Mouse (Mus musculus) gonadal fat pad, adult 2 months (tissue): ENCODE results near the gene Hoxa1. TPM values are rescaled to one million over a fixed set of nuclear protein-coding genes. Genes with fewer than 3 reads are reported as not detected.

ENCODE experiments used
- DNase-seq: peaks from one replicate; pipeline ENCODE4 v3.0.0-alpha.2; 2012; ENCODE audit warnings: low read depth
- polyA plus RNA-seq: library from polyadenylated mRNA; depleted of rRNA; stranded (reverse); fragments of >200 nt; gene quantifications from 2 replicates; pipeline ENCODE4 v1.2.3, GENCODE M21; 2012

The Hoxa1 gene
- polyA plus RNA-seq, 1 experiment, result 1.7 TPM

DNA sequence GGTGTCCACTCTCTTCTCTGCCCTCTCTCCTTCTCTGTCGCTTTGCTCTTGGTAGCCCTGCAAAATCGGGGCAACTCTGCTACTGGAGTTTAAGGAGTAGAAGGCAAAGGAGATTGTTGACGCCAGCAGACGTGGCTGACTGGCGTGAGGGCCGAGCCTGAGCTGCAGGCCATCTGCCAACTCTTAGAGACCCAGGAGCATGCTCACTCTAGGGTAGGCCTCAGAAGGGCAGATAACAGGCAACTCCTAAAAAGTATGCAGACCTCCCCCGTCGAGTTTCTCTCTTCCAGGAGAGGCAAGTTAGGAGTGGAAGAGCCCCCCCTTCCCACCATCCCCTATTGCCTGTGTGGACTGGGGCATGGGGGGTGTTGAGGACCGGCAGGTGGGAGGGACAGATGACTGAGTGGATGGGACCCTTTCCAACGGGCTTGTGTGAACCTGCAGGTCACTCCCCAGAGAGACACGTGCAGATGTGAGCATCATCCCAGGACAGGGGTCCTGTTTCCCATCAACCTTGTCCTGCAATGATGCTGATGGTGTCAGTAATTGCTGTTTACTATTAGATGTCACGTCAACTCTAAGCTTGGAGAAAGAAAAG, 1.1 kb upstream of the Hoxa1 start:
- no peak for DNase-seq

DNA sequence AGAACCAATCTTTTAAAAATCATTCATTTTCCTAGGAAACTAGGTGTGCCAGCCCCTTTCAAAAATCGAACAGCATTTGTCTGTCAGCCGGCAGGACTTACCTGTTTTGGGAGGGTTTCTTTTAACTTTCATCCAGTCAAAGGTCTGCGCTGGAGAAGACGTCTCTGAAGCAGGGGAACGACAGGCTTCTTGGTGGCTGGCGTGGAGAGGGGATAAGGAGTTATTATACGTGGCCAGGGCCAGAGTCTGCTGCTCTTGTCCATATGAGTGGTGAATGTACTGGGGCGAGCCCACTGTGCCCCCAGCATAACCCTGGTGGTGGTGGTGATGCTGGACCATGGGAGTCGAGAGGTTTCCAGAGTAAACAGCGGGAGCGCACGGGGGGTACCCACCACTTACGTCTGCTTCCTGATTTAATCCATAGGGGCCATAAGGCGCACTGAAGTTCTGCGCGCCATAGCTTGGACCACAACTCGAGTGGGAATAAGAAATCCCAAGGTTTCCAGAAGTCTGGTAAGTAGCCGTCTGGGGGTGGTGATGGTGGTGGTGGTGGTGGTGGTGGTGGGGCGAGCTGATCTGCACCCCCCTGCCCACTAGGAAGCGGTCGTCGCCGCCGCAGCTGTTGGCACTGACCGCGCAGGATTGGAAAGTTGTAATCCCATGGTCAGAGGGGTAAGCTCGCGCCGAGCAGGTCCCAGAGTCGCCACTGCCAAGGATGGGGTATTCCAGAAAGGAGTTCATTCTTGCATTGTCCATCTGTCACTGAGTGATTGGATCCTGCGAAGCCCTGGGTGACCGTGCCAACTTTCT, 446 bp downstream of the Hoxa1 start:
- DNase-seq, result no peak

DNA sequence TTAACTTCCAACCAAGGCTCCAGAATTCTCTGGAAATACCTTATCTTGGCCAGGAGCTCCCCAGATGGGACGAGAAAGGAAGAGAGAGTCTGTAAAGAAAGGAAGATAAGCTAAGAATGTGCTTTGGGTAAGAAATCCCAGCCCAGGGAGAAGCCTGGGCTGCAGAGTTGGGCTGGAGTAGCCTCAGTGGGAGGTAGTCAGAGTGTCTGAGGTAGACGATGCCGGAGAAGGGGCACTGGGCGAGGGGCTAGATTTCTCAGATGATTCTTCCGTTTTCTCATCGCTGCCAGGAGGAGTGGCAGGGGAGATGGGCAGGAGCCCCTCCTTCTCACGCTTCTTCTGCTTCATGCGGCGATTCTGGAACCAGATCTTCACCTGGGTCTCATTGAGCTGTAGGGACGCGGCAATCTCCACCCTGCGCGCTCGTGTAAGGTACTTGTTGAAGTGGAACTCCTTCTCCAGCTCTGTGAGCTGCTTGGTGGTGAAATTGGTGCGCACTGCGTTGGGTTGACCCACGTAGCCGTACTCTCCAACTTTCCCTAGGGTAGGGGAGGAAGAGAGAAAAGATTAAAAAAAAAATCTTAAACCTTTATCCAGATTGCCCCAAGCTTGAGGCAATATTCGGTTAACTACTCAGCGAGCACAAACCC, 1.4 kb downstream of the Hoxa1 start:
- no peak for DNase-seq

DNA sequence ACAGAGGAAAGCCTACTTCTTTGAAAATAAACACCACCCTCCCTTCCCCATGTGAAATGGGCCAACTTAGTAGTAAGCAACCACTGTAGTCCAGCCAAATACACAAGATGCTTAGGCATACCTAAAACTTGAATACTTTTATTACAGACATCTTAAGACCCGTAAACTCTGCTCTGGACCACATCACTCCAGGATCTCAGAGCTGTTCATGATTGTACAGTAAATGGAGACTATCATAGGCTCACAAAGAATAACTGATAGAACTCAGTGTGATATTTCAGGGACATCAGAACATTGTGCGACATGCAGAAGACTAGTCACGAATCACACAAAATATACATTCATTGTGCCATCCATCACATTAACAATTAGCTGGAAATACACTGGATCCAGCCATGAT, 2.6 kb downstream of the Hoxa1 start:
- no peak for DNase-seq

DNA sequence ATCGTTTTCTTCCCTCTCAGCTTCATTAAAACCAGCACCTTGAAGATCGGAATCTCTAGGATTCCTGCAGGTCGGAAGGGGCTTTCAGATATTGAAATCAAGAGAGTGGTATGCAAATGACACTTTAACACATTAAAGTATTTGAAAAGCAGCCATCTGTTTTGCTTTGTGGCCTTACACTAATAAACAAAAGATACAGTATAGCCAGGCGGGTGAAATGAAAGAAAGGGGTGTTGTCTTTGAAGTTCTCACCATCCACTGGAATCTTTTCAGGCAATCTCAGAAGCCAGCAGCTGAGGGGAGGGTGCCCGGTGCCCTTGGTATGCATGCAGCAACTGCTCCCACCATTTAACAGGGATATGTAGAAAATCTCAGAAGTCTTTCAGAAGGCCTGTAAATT, 4.1 kb downstream of the Hoxa1 start:
- no peak for DNase-seq

DNA sequence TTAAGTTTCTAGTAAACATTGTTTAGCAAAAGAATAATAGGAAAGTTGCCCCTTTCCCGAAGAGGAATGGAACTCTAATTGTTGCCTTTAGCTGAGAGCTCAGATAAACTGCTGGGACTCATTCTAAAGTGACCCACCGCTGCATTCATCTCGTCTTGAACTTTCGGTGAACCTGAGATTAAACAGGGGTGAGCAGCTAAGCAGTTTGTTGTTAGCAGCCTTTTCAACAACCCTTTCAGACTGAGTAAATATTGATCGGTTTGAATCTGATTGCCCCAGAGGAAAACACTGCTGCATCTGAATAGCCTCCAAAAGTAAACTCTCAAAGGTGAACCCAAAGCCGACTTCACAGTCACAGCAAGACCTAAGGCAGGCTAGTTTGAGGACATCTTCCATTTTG, 4.8 kb downstream of the Hoxa1 start:
- DNase-seq, result no peak

DNA sequence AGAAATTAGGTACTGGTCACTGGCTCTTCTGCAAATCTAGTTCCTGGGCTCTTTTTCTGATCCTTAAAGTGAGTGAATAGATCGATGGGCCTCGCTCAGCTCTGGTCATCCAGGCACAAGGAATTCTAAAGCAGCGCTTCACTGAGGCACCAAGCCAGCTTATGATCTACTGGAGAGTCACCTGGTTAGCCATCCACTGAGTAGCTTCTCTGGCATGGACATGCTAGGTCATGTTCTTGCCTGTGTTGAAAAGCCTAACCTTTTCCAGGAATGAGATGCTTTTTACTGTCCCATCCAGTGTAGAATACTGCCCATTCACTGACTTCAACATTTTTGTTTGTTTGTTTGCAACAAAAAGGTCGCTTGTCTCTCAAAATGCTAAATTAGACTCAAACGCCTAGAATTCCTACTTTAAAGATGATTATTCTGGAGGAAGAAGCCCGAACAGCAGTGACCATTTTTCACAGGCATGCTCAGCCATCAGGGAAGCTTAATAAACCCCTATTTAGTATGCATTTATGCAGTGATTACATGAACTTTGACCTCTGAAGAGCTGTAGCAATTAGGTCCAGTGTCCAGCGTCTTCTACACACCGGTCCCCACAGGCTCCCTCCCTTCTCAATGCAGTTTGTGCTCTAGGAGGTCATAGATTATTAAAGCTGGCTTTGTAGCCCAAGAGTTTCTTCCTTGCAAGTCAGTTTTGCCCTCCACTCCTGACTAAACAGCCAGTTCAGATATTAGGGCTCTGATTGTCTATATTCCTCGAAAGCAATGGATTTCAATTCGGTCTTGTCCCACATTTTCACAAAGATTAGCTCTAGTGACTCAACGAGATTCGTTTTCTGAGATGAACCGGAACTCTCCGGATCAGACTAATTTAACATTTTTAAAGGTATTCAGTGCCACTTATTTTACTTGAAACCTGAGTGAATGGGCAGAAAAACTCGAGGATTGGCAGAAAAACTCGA, 5.6 kb downstream of the Hoxa1 start:
- DNase-seq, result no peak

DNA sequence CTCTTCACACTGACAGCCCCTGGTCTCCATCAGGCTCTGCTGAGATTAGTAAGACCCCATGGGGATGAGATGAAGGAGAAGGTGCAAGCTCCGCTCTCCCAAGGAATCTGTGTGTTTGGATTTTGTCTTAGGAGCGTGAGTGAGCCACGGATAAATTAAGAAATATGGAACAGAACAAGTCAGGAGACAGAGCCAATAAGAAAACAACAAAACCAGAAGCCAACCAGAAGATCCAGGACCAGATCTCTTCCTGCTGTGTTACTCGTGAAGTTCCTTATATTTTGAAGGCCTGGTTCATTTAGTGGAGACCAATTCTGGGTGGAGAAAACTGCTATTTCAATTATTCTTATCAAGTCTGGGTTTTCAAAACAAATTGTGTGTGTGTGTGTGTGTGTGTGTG, 6.5 kb downstream of the Hoxa1 start:
- no peak for DNase-seq

DNA sequence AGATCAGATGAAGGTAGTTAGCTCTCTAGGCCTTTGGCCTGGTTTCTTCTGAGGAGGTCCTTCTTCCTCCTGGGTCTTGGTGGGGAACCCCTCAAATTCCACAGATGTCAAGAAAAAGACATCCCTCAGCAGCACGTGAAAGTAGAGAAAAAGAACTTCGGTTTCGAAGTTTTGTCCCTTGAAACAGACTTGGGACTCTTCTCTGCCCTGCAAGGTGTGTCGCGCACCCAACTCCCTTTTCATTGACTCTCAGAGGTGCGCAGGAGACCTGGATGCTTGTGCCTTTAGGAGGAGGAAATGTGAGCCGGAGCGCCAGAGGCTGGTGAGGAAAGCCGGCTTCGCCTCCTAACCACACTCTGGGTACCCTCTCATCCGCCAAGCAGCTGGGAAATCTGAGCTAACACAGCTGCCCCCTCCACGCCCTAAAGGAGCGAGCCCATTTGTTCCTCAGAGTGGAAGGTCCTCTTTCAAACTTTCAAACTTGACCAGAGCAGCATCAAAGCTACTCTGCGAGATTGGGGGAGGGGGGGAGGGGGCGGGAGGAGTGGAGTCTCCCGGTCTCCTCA, 7.6 kb downstream of the Hoxa1 start:
- no peak for DNase-seq

DNA sequence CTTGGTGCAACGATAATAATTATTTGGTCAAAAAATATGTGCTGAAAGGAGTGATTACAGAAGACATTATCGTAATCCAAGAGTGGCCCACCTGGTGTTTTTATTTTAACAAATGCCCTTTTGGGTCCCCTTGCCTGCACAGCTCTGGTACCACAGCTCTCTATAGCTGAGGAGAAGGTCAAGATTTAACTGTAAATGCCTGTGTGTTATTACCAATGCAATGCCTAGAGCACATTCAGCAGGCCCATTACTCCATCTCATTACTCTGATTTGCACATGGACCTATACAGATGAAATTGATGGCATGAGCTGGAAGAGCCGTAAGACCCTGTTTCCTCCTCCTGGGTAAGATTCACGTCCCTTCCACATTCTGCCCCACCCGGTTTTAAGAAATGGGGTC, 19.0 kb downstream of the Hoxa1 start:
- DNase-seq, result no peak

DNA sequence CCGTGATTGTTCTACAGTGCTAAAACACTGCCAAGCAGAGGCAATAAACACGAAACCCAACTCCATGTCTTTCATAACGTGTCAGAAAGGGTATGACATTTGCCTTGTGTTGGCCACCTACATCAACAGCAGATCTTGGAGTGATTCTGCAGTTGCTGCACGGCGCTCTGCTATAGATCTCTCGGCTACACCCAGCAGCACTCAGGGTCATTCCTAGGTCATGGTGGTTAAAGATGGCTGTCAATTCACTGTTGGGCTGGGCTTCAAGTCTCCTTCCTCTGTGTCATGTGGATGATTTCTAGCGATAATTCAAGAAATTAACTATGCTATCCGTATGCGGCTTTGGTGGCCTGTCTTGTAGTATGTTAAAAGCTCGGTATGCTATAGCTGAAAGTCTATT, 19.5 kb downstream of the Hoxa1 start:
- no peak for DNase-seq

DNA sequence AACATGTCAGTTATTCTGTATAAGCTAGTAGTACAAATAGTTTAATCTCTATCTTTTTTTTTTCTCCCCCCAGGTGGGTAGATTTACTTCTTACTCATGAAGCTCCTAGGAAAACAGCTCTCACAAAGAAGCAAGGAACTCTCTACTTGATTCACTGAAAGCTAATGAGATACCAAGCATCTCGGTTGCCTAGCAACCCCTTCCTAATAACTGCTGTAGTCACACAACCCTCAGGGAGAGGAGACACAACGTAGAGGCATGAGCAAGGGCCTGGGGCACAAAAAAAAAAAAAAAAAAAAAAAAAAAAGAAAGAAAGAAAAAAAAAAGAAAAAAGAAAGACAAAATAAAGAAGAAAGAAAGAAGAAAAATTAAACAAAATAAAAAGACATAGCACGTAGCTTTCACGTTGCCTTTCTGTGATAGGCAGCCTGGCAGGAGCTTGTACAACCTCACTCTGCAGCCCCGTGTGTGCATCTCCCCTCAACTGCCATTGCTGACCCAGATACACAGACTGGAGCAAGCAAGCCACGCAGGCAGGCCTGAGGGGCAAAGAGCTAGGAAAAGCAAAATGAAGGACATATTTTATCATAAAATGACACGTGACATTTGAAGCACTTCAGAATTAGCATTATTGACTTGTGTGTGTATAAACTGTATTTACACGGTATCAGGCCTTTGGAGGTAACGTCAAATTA, 20.1 kb downstream of the Hoxa1 start:
- DNase-seq, result no peak

DNA sequence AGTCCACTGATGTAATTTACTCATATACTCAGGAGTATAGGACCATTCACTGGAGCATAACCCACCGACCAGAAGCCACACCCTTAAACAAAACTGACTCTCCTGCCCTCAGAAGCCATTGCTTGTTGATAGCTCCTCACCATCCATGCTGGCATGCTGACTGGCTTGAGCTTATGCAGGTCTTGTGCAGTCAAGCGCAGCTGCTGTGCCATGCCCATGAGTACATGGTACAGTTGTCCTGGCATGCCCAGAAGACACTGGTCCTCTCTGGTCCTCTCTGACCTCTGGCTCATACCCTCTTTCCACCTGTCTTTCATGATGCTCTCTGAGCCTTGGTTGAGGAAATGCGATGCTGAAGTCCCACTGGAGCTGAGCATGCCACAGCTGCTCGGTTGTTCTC, 34.4 kb downstream of the Hoxa1 start:
- no peak for DNase-seq

DNA sequence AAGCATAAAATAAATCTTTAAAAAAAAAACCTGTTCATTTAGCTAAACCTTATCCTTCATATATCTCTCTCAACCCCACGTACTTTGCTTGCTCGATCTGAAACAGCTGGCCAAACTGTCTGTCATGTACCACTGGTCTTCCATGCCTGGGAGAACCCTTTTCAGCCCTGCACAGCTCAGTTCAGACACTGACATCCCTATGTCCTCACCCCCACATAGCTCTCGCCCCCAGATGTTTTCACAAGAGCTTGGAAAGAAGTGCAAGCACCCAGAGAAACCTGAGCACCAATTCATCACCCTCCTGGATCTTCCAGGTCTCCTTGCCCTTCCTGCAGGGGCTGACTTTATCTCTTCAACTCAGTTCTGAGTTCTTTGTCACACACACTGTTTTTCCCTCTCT, 36.9 kb downstream of the Hoxa1 start:
- DNase-seq, result no peak

DNA sequence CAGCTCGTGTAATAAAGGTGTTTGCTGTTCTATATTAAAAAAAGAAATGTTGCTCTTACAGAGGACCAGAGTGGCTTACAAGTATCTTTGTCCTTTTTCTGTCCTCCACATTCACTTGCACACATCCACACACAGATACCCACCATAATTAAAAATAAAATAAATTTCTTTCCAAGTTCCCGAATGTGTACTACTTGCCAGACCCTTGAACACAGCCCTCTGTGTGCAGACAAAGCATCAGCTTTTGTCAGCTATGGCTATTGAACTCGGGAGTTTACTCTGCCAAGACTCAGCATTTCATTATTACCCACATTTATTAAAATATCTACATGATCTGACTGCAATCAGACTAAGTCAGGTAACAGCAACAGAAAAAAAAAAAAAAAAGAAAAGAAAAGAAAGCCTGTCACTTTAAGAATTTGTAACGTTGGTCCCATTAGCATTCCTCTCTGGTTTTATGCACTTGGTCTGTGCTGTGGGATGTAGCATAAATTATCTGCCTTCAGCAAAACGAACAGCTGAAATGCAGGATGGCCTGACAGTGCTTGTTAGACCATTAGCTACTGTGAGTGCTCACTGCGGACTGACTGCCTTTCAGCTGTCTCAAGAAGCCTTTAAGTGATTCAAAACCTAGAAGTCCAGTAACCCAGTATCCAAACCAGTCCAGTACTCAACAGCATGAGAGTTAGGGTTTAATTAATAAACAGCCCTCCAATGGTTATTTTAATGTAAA, 39.0 kb downstream of the Hoxa1 start:
- no peak for DNase-seq

DNA sequence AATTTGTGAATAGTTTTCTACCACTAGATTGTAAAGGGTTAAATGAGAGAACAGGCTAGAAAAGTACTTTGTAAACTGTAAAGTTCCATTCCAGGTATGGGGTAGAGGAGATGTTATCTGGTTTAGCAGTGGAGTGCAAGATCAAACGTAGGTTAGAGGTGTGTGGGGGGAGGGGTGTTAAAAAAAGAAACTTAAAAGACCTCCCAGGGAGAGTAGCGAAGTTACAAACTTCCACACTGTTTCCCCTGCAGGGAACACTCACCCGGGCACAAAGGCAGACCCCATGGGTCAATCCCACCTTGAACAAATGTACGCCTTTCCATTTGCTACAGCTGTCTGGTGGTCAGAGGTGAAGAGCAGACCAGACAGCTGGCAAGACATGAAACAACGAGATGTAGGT, 42.2 kb downstream of the Hoxa1 start:
- no peak for DNase-seq

DNA sequence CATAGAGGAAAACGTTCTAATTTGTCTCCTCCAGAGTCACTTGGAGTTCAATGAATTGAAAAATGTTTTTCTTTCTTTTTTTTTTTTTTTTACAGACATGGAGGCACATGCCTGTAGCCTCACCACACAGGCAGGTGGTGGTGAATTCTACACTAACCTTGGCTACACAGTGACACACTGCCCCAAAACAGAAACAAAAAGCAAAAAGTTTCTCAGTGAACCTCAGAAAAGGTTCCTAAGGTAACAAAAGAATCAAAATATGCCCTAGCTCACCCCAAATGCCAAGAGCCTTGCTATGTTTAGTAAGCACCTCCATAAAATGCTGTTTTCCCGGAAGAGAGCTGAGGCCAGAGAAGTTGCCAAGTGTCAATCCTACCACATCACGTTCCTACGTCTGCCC, 46.3 kb downstream of the Hoxa1 start:
- DNase-seq, result no peak

DNA sequence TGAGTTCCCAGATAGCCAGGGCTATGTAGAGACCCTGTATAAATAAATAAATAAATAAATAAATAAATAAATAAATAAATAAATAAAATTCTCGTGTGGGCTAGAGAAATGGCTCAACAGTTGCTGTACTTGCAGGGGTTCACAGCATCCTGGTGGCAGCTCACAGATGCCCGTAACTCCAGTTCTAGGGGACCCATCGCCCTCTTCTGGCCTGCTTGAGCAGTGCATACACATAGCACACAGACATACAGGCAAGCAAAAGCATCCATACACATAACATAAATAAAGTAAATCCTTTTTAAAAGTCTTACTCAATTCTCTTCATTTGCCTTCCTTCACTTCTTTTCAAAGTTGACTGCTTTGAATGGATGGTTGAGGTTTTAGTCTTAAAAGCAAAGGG, 50.7 kb downstream of the Hoxa1 start:
- no peak for DNase-seq

DNA sequence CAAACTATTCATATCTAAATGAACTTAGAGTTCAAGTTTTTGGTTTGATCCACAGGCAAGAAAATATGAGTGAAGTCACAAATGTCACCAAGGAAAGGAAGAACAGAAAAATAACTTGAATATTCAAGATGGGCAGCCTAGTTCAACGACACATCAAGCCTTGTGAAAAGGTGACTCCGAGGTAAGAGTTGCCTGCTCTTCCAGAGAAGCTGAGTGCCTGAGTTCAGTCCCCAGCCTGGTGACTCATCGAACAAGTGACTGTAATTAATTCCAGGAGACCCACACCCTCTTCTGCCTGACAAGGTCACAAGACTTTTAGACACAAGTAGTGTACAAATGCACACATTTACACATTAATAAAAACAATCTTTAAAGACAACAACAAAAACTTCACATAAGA, 51.4 kb downstream of the Hoxa1 start:
- no peak for DNase-seq

DNA sequence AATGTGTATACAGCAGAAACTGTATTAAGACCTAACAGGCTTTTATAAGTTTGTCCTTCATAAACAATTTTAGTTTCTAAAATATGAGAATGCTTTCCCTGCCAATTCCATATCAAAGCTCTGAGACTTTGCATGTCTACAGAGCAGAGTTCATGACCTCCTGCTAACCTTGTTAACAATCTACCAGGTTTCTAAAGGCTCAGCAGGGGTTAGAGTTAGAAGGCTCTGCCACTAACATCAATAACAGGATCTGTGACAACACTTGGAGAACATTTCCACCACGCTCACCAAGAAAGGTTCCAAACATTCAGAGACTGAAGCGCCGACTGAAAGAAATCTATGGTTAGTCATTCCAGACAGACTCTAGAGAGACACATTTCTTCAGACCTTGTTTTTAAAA, 51.9 kb downstream of the Hoxa1 start:
- DNase-seq, result no peak
